Mouse (Mus musculus) NIH3T3 (cell line): ENCODE measurements at regions not wholly inside any gene's neighbourhood (a gene's known extent, or its start where the extent isn't known, plus 50 kb on each side); places are given as distances from the start of the nearest gene placed in this dataset.

Experiments
- DNase-seq: peaks from one replicate; pipeline ENCODE4 v3.0.0-alpha.2; 2012; ENCODE audit warnings: low read depth

- no peak for DNase-seq
These were observed 167.7 kb upstream of the Ccdc122 start for GRCm38 (mm10) chr14:76868831-76869230.

- DNase-seq, result no peak
These were observed 168.4 kb upstream of the Ccdc122 start for GRCm38 (mm10) chr14:76868131-76868530.

- DNase-seq, result no peak
These were observed 171.9 kb upstream of the Ccdc122 start for GRCm38 (mm10) chr14:76864664-76865063.

- DNase-seq, result no peak
These were observed 173.4 kb upstream of the Ccdc122 start for GRCm38 (mm10) chr14:76863035-76863706.

- DNase-seq, result no peak
These were observed 178.2 kb upstream of the Ccdc122 start for GRCm38 (mm10) chr14:76858396-76858795.

GRCm38 (mm10) chr14:76857196-76857773, 179.3 kb upstream of the Ccdc122 start:
- DNase-seq, result no peak

- DNase-seq, result no peak
These were observed 180.0 kb upstream of the Ccdc122 start for GRCm38 (mm10) chr14:76856591-76856990.

GRCm38 (mm10) chr14:76854965-76855364, 181.6 kb upstream of the Ccdc122 start:
- DNase-seq, result no peak

- no peak for DNase-seq
These were observed 184.9 kb upstream of the Ccdc122 start for GRCm38 (mm10) chr14:76851473-76852214.

- DNase-seq, result no peak
These were observed 185.9 kb upstream of the Ccdc122 start for GRCm38 (mm10) chr14:76850641-76851040.

- no peak for DNase-seq
These were observed 186.5 kb upstream of the Ccdc122 start for GRCm38 (mm10) chr14:76850051-76850450.

GRCm38 (mm10) chr14:76849636-76850035, 186.9 kb upstream of the Ccdc122 start:
- DNase-seq, result no peak

- DNase-seq, result no peak
These were observed 187.5 kb upstream of the Ccdc122 start for GRCm38 (mm10) chr14:76849071-76849470.

GRCm38 (mm10) chr14:76845706-76846105, 190.9 kb upstream of the Ccdc122 start:
- peak; percentile 23 for DNase-seq

GRCm38 (mm10) chr14:76844717-76845116, 191.9 kb upstream of the Ccdc122 start:
- DNase-seq, result no peak

GRCm38 (mm10) chr14:76837583-76838220, 198.9 kb upstream of the Ccdc122 start:
- no peak for DNase-seq

GRCm38 (mm10) chr14:76836926-76837516, 199.6 kb upstream of the Ccdc122 start:
- DNase-seq, result no peak

GRCm38 (mm10) chr14:76836271-76836670, 200.3 kb upstream of the Ccdc122 start:
- no peak for DNase-seq

- DNase-seq, result peak; percentile 75
These were observed 202.5 kb upstream of the Ccdc122 start for GRCm38 (mm10) chr14:76834084-76834483.

GRCm38 (mm10) chr14:76829161-76829510, 207.4 kb upstream of the Ccdc122 start:
- DNase-seq, result no peak

- peak; percentile 74 for DNase-seq
These were observed 208.0 kb upstream of the Ccdc122 start for GRCm38 (mm10) chr14:76828453-76829160.

GRCm38 (mm10) chr14:76824066-76824465, 212.5 kb upstream of the Ccdc122 start:
- DNase-seq, result peak; percentile 30
